Mouse (Mus musculus) bone marrow, adult 2 months (tissue): ENCODE results near the gene Kcnk6.

Source experiments
- CTCF ChIP-seq: fragments of 200-500 bp; IDR thresholded peaks from 2 replicates; pipeline ENCODE4 v1.5.1; 2011; ENCODE audit warnings: low read length, control low read depth; ENCODE audit not compliant: control insufficient read depth, insufficient read depth
- POLR2A ChIP-seq: fragments of 200-500 bp; IDR thresholded peaks from 2 replicates; pipeline ENCODE4 v1.6.1; 2011; ENCODE audit warnings: low read depth, mild to moderate bottlenecking, control low read depth, low read length, borderline replicate concordance; ENCODE audit not compliant: control insufficient read depth

DNA sequence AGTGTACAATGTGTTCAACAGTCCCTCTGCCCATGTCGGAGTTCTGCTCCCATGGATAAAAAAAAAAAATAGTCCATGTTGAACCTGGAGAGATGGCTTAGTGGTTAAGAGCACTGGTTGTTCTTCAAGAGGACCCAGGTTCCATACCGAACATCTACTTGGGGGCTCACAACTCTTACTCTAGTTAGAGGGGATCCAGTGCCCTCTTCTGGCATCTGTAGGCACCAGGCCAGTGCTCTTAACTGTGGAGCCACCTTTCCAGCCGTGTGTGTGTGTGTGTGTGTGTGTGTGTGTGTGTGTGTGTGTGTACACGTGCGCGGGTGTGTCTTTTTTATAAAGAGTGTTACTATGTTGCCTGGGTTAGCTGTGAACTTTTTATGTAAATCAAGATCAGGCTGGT is 29.7 kb downstream of the Kcnk6 start:
- TF ChIP-seq CTCF = no peak
- no peak for TF ChIP-seq POLR2A
